Mouse (Mus musculus): ENCODE measurements at regions not wholly inside any gene's neighbourhood (a gene's known extent, or its start where the extent isn't known, plus 50 kb on each side); places are given as distances from the start of the nearest gene placed in this dataset.

GRCm38 (mm10) chr17:14532298-14532978 is 161.6 kb downstream of the Thbs2 start:
- Histone ChIP-seq H3K9me3 (ENCODE audit: control insufficient read depth, low read length) (no peaks in the 10 kb centered on the region), H3K27me3 (ENCODE audit: control insufficient read depth, insufficient read depth, low read length) (no peaks in the 10 kb centered on the region), H3K9ac (ENCODE audit: low read depth, low read length) (no peak overlapping the region), H3K4me2 (replicated peaks; ENCODE audit: low read depth, low read length) (no peak overlapping the region), H3K4me3 (ENCODE audit: low read length) (no peak overlapping the region), H3K36me3 (ENCODE audit: control insufficient read depth, insufficient read depth, low read length) (no peaks in the 10 kb centered on the region), H3K27ac (ENCODE audit: low read depth, low read length) (no peak overlapping the region), H3K4me1 (ENCODE audit: control insufficient read depth, insufficient read depth, low read length) (no peaks in the 10 kb centered on the region)
- ATAC-seq (ENCODE audit: low FRiP score, low TSS enrichment) = no peak
- 84% methylated on average over 8 of the region's 8 CpGs for WGBS

- no peak overlapping the region for H3K27ac ChIP-seq (ENCODE audit: low read depth, low read length)
- ATAC-seq (ENCODE audit: low FRiP score, low TSS enrichment) = no peak
- no peaks in the 10 kb centered on the region for H3K9me3 ChIP-seq (ENCODE audit: control insufficient read depth, low read length)
- no peak overlapping the region for H3K9ac ChIP-seq (ENCODE audit: low read depth, low read length)
- H3K4me3 ChIP-seq (ENCODE audit: low read length) = no peak overlapping the region
- H3K36me3 ChIP-seq (ENCODE audit: control insufficient read depth, insufficient read depth, low read length) = no peaks in the 10 kb centered on the region
- H3K4me2 ChIP-seq (replicated peaks; ENCODE audit: low read depth, low read length) = no peak overlapping the region
- H3K4me1 ChIP-seq (ENCODE audit: control insufficient read depth, insufficient read depth, low read length) = no peaks in the 10 kb centered on the region
- no peaks in the 10 kb centered on the region; the same call in 1 of the 2 replicates for H3K27me3 ChIP-seq (ENCODE audit: control insufficient read depth, insufficient read depth, low read length)
- WGBS = 74% methylated on average over 3 of the region's 3 CpGs
Observed at GRCm38 (mm10) chr17:14531796-14532195, 162.2 kb downstream of the Thbs2 start.

DNA sequence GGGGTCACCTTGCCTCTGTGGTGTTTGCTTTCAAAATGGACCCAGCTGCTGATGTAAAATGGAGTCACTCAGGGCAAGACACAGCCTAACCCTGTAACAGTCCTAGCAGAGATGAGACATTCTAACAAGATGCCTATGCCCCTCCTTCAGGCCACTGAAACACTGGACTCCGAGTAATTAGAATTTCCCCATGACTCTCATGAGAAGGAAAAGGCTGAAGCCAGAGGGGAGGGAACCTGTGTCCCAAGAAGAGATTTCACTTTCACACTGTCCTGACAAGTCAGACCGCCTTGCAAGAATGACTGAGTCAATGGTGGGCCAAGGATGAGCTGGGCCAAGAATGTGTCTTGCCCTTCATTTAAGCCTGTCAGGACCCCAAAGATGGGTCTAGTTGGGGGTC is 166.3 kb downstream of the Thbs2 start:
- ATAC-seq (ENCODE audit: low FRiP score, low TSS enrichment) = no peak
- Histone ChIP-seq H3K36me3 (ENCODE audit: control insufficient read depth, insufficient read depth, low read length) (no peaks in the 10 kb centered on the region), H3K27ac (ENCODE audit: low read depth, low read length) (no peak overlapping the region), H3K4me1 (ENCODE audit: control insufficient read depth, insufficient read depth, low read length) (no peaks in the 10 kb centered on the region), H3K4me2 (replicated peaks; ENCODE audit: low read depth, low read length) (no peak overlapping the region), H3K4me3 (ENCODE audit: low read length) (no peak overlapping the region), H3K27me3 (ENCODE audit: control insufficient read depth, insufficient read depth, low read length) (no peaks in the 10 kb centered on the region; the same call in 1 of the 2 replicates), H3K9ac (ENCODE audit: low read depth, low read length) (no peak overlapping the region), H3K9me3 (ENCODE audit: control insufficient read depth, low read length) (no peaks in the 10 kb centered on the region)
- WGBS = 87% methylated on average over 2 of the region's 2 CpGs

GRCm38 (mm10) chr17:14525255-14525654 is 168.8 kb downstream of the Thbs2 start:
- no peaks in the 10 kb centered on the region for H3K4me1 ChIP-seq (ENCODE audit: control insufficient read depth, insufficient read depth, low read length)
- no peak overlapping the region for H3K4me2 ChIP-seq (replicated peaks; ENCODE audit: low read depth, low read length)
- H3K9ac ChIP-seq (ENCODE audit: low read depth, low read length) = no peak overlapping the region
- H3K36me3 ChIP-seq (ENCODE audit: control insufficient read depth, insufficient read depth, low read length) = no peaks in the 10 kb centered on the region
- no peaks in the 10 kb centered on the region for H3K9me3 ChIP-seq (ENCODE audit: control insufficient read depth, low read length)
- no peak overlapping the region for H3K4me3 ChIP-seq (ENCODE audit: low read length)
- peaks cover 3% of the 10 kb centered on the region; the same call in 1 of the 2 replicates for H3K27me3 ChIP-seq (ENCODE audit: control insufficient read depth, insufficient read depth, low read length)
- WGBS = 90% methylated on average over 7 of the region's 7 CpGs
- no peak for ATAC-seq (ENCODE audit: low FRiP score, low TSS enrichment)
- no peak overlapping the region for H3K27ac ChIP-seq (ENCODE audit: low read depth, low read length)

DNA sequence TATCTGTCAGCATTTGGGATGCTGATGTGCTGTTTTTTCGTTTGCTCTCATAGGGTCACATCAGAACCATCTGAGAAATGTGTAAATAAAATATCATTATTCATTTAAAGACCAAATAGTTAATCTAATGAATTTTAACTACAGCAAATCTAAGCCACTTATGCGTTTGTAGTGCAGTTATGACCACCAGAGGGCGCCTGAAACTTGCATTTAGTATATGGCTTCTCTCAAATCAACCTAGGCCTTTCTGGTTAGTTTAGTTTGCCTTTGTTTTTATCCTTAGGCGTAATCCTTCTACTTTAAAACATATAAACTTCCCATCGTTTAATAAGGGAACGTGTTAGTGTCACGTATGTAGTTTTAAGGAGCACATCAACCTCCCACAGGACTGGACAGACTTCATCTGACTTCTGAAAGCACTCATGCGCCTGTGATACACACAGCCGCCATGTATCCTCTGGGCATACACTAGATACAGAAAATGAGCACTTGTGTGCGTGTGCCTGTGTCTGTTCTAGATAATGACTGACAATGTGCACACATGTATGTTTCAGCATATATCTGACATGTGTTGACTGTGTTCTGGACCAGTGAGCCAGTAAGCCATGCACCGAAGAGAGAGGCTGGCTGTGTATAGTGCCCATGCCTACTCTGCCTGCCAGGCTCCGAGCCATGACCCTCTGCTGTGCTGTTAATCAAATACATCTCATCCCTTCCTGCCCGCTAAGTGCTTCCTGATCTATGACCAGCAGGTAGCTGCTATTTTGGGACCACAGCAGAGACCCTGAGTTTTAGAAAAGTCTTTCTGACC is 169.4 kb downstream of the Thbs2 start:
- Histone ChIP-seq H3K4me2 (replicated peaks; ENCODE audit: low read depth, low read length) (no peak overlapping the region), H3K9me3 (ENCODE audit: control insufficient read depth, low read length) (no peaks in the 10 kb centered on the region), H3K27me3 (ENCODE audit: control insufficient read depth, insufficient read depth, low read length) (peaks cover 3% of the 10 kb centered on the region; the same call in 1 of the 2 replicates), H3K36me3 (ENCODE audit: control insufficient read depth, insufficient read depth, low read length) (no peaks in the 10 kb centered on the region), H3K9ac (ENCODE audit: low read depth, low read length) (no peak overlapping the region), H3K4me1 (ENCODE audit: control insufficient read depth, insufficient read depth, low read length) (no peaks in the 10 kb centered on the region), H3K27ac (ENCODE audit: low read depth, low read length) (no peak overlapping the region), H3K4me3 (ENCODE audit: low read length) (no peak overlapping the region)
- 49% methylated on average over 13 of the region's 13 CpGs for WGBS
- no peak for ATAC-seq (ENCODE audit: low FRiP score, low TSS enrichment)

DNA sequence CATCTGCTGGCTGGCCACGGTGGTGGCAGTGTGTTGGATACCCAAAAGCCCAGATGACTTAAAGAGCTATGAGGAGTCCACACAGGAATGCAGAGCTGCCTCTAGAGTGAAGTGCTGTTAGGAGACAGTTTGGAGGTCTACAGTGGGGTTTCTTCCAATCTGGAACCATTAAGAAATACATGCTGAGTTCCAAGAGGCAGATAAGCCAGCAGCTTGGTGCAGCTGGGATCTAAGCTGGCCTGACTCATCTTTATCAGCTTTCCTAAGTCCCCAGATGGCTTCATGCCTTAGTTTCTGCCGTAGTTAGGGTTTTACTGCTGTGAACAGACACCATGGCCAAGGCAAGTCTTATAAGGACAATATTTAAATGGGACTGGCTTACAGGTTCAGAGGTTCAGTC is 172.0 kb downstream of the Thbs2 start:
- Histone ChIP-seq H3K4me3 (ENCODE audit: low read length) (no peak overlapping the region), H3K4me1 (ENCODE audit: control insufficient read depth, insufficient read depth, low read length) (peaks cover 5% of the 10 kb centered on the region; the same call in 1 of the 2 replicates), H3K4me2 (replicated peaks; ENCODE audit: low read depth, low read length) (no peak overlapping the region), H3K27me3 (ENCODE audit: control insufficient read depth, insufficient read depth, low read length) (peaks cover 3% of the 10 kb centered on the region; the same call in 1 of the 2 replicates), H3K9me3 (ENCODE audit: control insufficient read depth, low read length) (no peaks in the 10 kb centered on the region), H3K9ac (ENCODE audit: low read depth, low read length) (no peak overlapping the region), H3K27ac (ENCODE audit: low read depth, low read length) (no peak overlapping the region), H3K36me3 (ENCODE audit: control insufficient read depth, insufficient read depth, low read length) (no peaks in the 10 kb centered on the region)
- no peak for ATAC-seq (ENCODE audit: low FRiP score, low TSS enrichment)
- WGBS = 72% methylated on average over 2 of the region's 2 CpGs

DNA sequence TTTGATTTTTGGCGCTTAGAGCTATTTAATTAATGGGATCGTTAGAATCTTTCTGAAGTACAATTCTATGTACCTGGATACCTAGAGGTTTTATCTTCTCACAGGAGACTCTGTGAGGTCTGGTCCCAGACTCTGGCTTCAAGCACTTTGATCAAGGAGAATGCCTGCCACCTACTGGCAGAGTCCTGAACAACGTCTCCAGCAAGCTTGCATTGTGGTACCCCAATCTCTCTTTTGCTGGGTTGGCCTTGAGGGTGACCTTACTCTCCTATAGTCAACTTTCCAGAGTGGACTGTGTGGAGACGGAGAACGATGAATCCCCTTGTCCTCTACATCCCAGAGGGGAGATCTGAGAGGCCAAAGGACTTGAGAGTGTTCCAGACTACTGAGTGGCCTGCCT is 173.5 kb downstream of the Thbs2 start:
- 18% methylated on average over 5 of the region's 5 CpGs for WGBS
- no peak for ATAC-seq (ENCODE audit: low FRiP score, low TSS enrichment)
- H3K36me3 ChIP-seq (ENCODE audit: control insufficient read depth, insufficient read depth, low read length) = no peaks in the 10 kb centered on the region
- no peak overlapping the region for H3K4me2 ChIP-seq (replicated peaks; ENCODE audit: low read depth, low read length)
- peaks cover 5% of the 10 kb centered on the region; the same call in 1 of the 2 replicates for H3K4me1 ChIP-seq (ENCODE audit: control insufficient read depth, insufficient read depth, low read length)
- H3K9me3 ChIP-seq (ENCODE audit: control insufficient read depth, low read length) = no peaks in the 10 kb centered on the region
- no peak overlapping the region for H3K27ac ChIP-seq (ENCODE audit: low read depth, low read length)
- no peak overlapping the region for H3K9ac ChIP-seq (ENCODE audit: low read depth, low read length)
- H3K4me3 ChIP-seq (ENCODE audit: low read length) = no peak overlapping the region
- peaks cover 3% of the 10 kb centered on the region; the same call in 1 of the 2 replicates for H3K27me3 ChIP-seq (ENCODE audit: control insufficient read depth, insufficient read depth, low read length)

DNA sequence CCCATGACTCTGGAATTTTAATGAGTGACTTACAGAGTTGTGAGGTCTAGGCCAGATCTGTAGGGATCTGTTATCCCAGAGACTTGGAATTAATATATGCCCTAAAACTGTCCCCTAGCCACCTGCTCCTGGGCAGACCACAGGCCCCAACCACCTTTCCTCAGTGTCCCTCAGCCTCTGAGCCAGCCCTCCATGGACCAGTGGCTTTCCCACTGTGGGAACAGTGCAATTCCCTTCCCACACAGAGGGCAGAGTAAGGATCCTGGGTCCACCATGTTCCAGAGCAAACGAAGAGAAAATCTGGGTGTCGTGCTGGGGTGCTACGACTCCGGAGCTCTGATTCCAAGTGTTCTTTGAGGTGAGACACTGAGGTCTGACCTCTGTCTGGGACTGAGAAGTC is 174.7 kb downstream of the Thbs2 start:
- 83% methylated on average over 4 of the region's 4 CpGs for WGBS
- Histone ChIP-seq H3K9ac (ENCODE audit: low read depth, low read length) (no peak overlapping the region), H3K27me3 (ENCODE audit: control insufficient read depth, insufficient read depth, low read length) (peaks cover 7% of the 10 kb centered on the region; the same call in 1 of the 2 replicates), H3K9me3 (ENCODE audit: control insufficient read depth, low read length) (no peaks in the 10 kb centered on the region), H3K27ac (ENCODE audit: low read depth, low read length) (no peak overlapping the region), H3K4me1 (ENCODE audit: control insufficient read depth, insufficient read depth, low read length) (peaks cover 5% of the 10 kb centered on the region; the same call in 1 of the 2 replicates), H3K4me2 (replicated peaks; ENCODE audit: low read depth, low read length) (no peak overlapping the region), H3K36me3 (ENCODE audit: control insufficient read depth, insufficient read depth, low read length) (no peaks in the 10 kb centered on the region), H3K4me3 (ENCODE audit: low read length) (no peak overlapping the region)
- ATAC-seq (ENCODE audit: low FRiP score, low TSS enrichment) = no peak

- WGBS = 72% methylated on average over 12 of the region's 12 CpGs
- H3K4me1 ChIP-seq (ENCODE audit: control insufficient read depth, insufficient read depth, low read length) = peaks cover 5% of the 10 kb centered on the region; the same call in 1 of the 2 replicates
- H3K9me3 ChIP-seq (ENCODE audit: control insufficient read depth, low read length) = no peaks in the 10 kb centered on the region
- H3K36me3 ChIP-seq (ENCODE audit: control insufficient read depth, insufficient read depth, low read length) = no peaks in the 10 kb centered on the region
- H3K9ac ChIP-seq (ENCODE audit: low read depth, low read length) = no peak overlapping the region
- ATAC-seq (ENCODE audit: low FRiP score, low TSS enrichment) = no peak
- no peak overlapping the region for H3K4me3 ChIP-seq (ENCODE audit: low read length)
- no peak overlapping the region for H3K27ac ChIP-seq (ENCODE audit: low read depth, low read length)
- H3K27me3 ChIP-seq (ENCODE audit: control insufficient read depth, insufficient read depth, low read length) = peaks cover 7% of the 10 kb centered on the region; the same call in 1 of the 2 replicates
- H3K4me2 ChIP-seq (replicated peaks; ENCODE audit: low read depth, low read length) = no peak overlapping the region
Observed at GRCm38 (mm10) chr17:14518216-14518615, 175.8 kb downstream of the Thbs2 start.

Measured in kidney, embryonic 14.5 days (tissue).